Mouse (Mus musculus) midbrain, embryonic 12.5 days (tissue): ENCODE measurements at regions not wholly inside any gene's neighbourhood (a gene's known extent, or its start where the extent isn't known, plus 50 kb on each side); places are given as distances from the start of the nearest gene placed in this dataset.

ENCODE experiments used
- ATAC-seq: fragments of 200-750 bp; cut with Nextera tagmentation; 2 replicates; pipeline ENCODE4 v1.8.0; 2017; ENCODE audit warnings: low read depth, moderate TSS enrichment, moderate library complexity; ENCODE audit not compliant: low FRiP score
- H3K27ac ChIP-seq: fragments of 300-500 bp; sonication (generic); replicated peaks from 2 replicates; pipeline ENCODE4 v1.5.1; 2016; ENCODE audit warnings: mild to moderate bottlenecking
- H3K27me3 ChIP-seq: fragments of 300-500 bp; sonication (generic); 2 replicates; pipeline ENCODE4 v1.6.1; 2016; ENCODE audit warnings: mild to moderate bottlenecking
- H3K36me3 ChIP-seq: fragments of 300-500 bp; sonication (generic); 2 replicates; pipeline ENCODE4 v1.6.1; 2016
- H3K4me1 ChIP-seq: fragments of 300-500 bp; sonication (generic); 2 replicates; pipeline ENCODE4 v1.6.1; 2016
- H3K4me2 ChIP-seq: fragments of 300-500 bp; sonication (generic); replicated peaks from 2 replicates; pipeline ENCODE4 v1.6.1; 2016; ENCODE audit warnings: mild to moderate bottlenecking, moderate library complexity
- H3K4me3 ChIP-seq: fragments of 300-500 bp; sonication (generic); 2 replicates; pipeline ENCODE4 v1.5.1; 2016; ENCODE audit warnings: mild to moderate bottlenecking
- H3K9ac ChIP-seq: fragments of 300-500 bp; sonication (generic); replicated peaks from 2 replicates; pipeline ENCODE4 v1.6.1; 2016; ENCODE audit warnings: mild to moderate bottlenecking, moderate library complexity
- H3K9me3 ChIP-seq: fragments of 300-500 bp; sonication (generic); 2 replicates; pipeline ENCODE4 v1.6.1; 2016; ENCODE audit warnings: mild to moderate bottlenecking
- WGBS: fragments of 180-500 bp; shearing (Covaris S2); methylation state at CpG from one replicate; pipeline ENCODE4 v1.1.7; 2016; 5-methylcytosine and 5-hydroxymethylcytosine counted together

DNA sequence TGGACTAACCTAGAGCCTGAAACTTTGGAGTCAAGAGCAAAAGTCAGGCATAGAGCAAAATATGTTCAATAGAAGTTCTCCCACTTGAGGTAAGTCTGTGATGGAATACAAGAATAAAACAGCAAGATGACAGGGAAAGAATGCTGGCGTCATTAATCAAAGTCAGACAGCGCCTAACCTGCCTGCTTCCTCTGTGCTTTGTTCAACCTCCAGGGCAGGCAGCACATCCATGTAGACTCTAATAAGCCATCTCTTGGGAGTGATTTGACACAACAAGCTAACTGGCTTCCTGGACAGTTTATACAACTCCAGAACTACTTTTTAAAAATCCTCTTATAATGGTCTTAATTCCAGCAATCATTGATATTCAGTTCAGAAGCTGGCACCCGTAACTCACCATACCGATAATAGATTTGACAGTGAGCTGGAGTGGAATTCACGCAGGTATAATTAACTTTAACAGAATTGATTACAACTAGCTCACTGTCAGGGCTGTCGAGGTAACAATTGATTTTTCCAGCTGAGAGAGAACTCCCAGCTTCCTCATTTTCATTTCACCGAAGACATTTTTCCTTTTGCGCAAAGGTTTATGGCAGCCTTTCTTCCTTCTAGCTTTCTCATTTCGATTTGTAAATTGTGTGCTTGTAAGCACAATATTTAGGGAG lies 462.6 kb downstream of the Tmem135 start:
- Histone ChIP-seq H3K4me3 (no peak overlapping the region), H3K4me1 (no peaks in the 10 kb centered on the region), H3K9me3 (no peaks in the 10 kb centered on the region), H3K9ac (no peak overlapping the region), H3K36me3 (no peaks in the 10 kb centered on the region), H3K4me2 (no peak overlapping the region), H3K27me3 (no peaks in the 10 kb centered on the region), H3K27ac (no peak overlapping the region)
- no peak for ATAC-seq
- WGBS: 85% methylated on average over 9 of the region's 9 CpGs

- Histone ChIP-seq H3K4me1 (no peaks in the 10 kb centered on the region), H3K27ac (no peak overlapping the region), H3K27me3 (no peaks in the 10 kb centered on the region), H3K9me3 (no peaks in the 10 kb centered on the region), H3K4me2 (no peak overlapping the region), H3K4me3 (no peak overlapping the region), H3K36me3 (no peaks in the 10 kb centered on the region), H3K9ac (no peak overlapping the region)
- 94% methylated on average over 2 of the region's 2 CpGs for WGBS
- no peak for ATAC-seq
Observed at GRCm38 (mm10) chr7:88940196-88940595, 463.8 kb downstream of the Tmem135 start.

GRCm38 (mm10) chr7:88928245-88928795 lies 475.7 kb downstream of the Tmem135 start:
- H3K27me3 ChIP-seq: no peaks in the 10 kb centered on the region
- H3K9me3 ChIP-seq: no peaks in the 10 kb centered on the region
- H3K4me2 ChIP-seq: no peak overlapping the region
- H3K4me3 ChIP-seq: no peak overlapping the region
- 92% methylated on average over 6 of the region's 6 CpGs for WGBS
- H3K36me3 ChIP-seq: no peaks in the 10 kb centered on the region
- no peak for ATAC-seq
- no peaks in the 10 kb centered on the region for H3K4me1 ChIP-seq
- H3K27ac ChIP-seq: no peak overlapping the region
- H3K9ac ChIP-seq: no peak overlapping the region
